Mouse (Mus musculus): ENCODE results near the gene Gm10337.

- TF ChIP-seq CTCF (IDR thresholded peaks at IDR 0.05; ENCODE audit: borderline replicate concordance, insufficient read depth, low read depth, low read length) (no peak), POLR2A (IDR thresholded peaks at IDR 0.05; ENCODE audit: borderline replicate concordance, insufficient read depth, low read length) (no peak)
Observed at GRCm38 (mm10) chr15:102505770-102506463, 2.4 kb downstream of the Gm10337 start.
